ENCODE assay signal across 8 mouse cellular contexts in genomic region chr5:135713441-135714218, GRCm38 (mm10). TPM values are rescaled to one million over a fixed set of nuclear protein-coding genes. Genes with fewer than 3 reads are reported as not detected.
DNase-seq lines count a peak whose midpoint lies in the region; ATAC-seq lines count a peak whose summit lies in the region.

No protein-coding gene starts in this region.

- WGBS in hindbrain, embryonic 12.5 days: 57% methylated on average over 16 of the region's 16 CpGs
- 47% methylated on average over 16 of the region's 16 CpGs for WGBS in stomach, embryonic 16.5 days

- no peaks in the 10 kb centered on the region for H3K27me3 ChIP-seq in hindbrain, embryonic 12.5 days
- H3K27me3 ChIP-seq in stomach, embryonic 16.5 days (ENCODE audit: control insufficient read depth, insufficient read depth, low read length): no peaks in the 10 kb centered on the region

- no peak overlapping the region for H3K4me3 ChIP-seq in hindbrain, embryonic 12.5 days
- no peak overlapping the region for H3K4me3 ChIP-seq in stomach, embryonic 16.5 days (replicated peaks; ENCODE audit: low read length)

- no peak overlapping the region for H3K4me2 ChIP-seq in hindbrain, embryonic 12.5 days (replicated peaks)
- H3K4me2 ChIP-seq in stomach, embryonic 16.5 days (ENCODE audit: low read depth, low read length): no peak overlapping the region

- no peak overlapping the region for H3K9ac ChIP-seq in hindbrain, embryonic 12.5 days
- H3K9ac ChIP-seq in stomach, embryonic 16.5 days (ENCODE audit: low read length): peak overlapping the region; percentile 28; the same call in 1 of the 2 replicates

- DNase-seq in embryo, embryonic 10 days (ENCODE audit: low spot score): peak; percentile 65
- DNase-seq in embryo, embryonic 9.5 days (ENCODE audit: extremely low spot score): no peak
- DNase-seq in adrenal gland, postnatal 14 days: peak; percentile 90
- peak; percentile 45 to 77 for DNase-seq in frontal cortex, adult 2 months (ENCODE audit: extremely low spot score in 1 of 2, low spot score in 1 of 2)
- peak; percentile 47 to 51 for DNase-seq in layer of hippocampus, postnatal 36 days
- DNase-seq in lung, postnatal 4 days: peak; percentile 82 to 84

- H3K27ac ChIP-seq in hindbrain, embryonic 12.5 days: peak overlapping the region; percentile 42
- peak overlapping the region; percentile 17 for H3K27ac ChIP-seq in stomach, embryonic 16.5 days (ENCODE audit: low read length)

- ATAC-seq in hindbrain, embryonic 12.5 days (ENCODE audit: low FRiP score): no peak
- peak; percentile 63; the same call in 1 of the 2 replicates for ATAC-seq in stomach, embryonic 16.5 days (ENCODE audit: insufficient read depth, low FRiP score)

- peaks cover 17% of the 10 kb centered on the region for H3K4me1 ChIP-seq in hindbrain, embryonic 12.5 days
- peaks cover 19% of the 10 kb centered on the region for H3K4me1 ChIP-seq in stomach, embryonic 16.5 days (ENCODE audit: control insufficient read depth, insufficient read depth, low read length)

- H3K36me3 ChIP-seq in hindbrain, embryonic 12.5 days: peaks cover 34% of the 10 kb centered on the region
- H3K36me3 ChIP-seq in stomach, embryonic 16.5 days (ENCODE audit: control insufficient read depth, insufficient read depth, low read length): peaks cover 5% of the 10 kb centered on the region

- H3K9me3 ChIP-seq in hindbrain, embryonic 12.5 days (replicated peaks): peaks cover 5% of the 10 kb centered on the region; the same call in 1 of the 2 replicates
- H3K9me3 ChIP-seq in stomach, embryonic 16.5 days (replicated peaks; ENCODE audit: control insufficient read depth, low read length): no peaks in the 10 kb centered on the region

RNA-seq across cellular contexts. Expression of gene Tmem120a, which starts 30.6 kb away (rescaled TPM):
- 26.8 and 45.4 TPM in 2 replicates for total RNA-seq in adrenal gland, postnatal 14 days (2021)
- 13.0 and 13.7 TPM in 2 replicates for polyA plus RNA-seq in frontal cortex, adult 2 months (2012; rRNA removed)
- 61.0 and 65.0 TPM in 2 replicates for polyA plus RNA-seq in hindbrain, embryonic 12.5 days (2016; fragmentation: Nextera tagmentation; extraction: Ambion mirVana)
- total RNA-seq in layer of hippocampus, postnatal 36 days (2021): 10 to 100 TPM; 12.4 to 16.4 TPM
- 44.1 and 46.0 TPM in 2 replicates for polyA plus RNA-seq in stomach, embryonic 16.5 days (2015; fragmentation: Nextera tagmentation; extraction: Ambion mirVana)

RNA-seq across cellular contexts. Expression of gene Por, which starts 43.8 kb away (rescaled TPM):
- 190 and 216 TPM in 2 replicates for total RNA-seq in adrenal gland, postnatal 14 days (2021)
- 106 and 108 TPM in 2 replicates for polyA plus RNA-seq in frontal cortex, adult 2 months (2012; rRNA removed)
- 118 and 119 TPM in 2 replicates for polyA plus RNA-seq in hindbrain, embryonic 12.5 days (2016; fragmentation: Nextera tagmentation; extraction: Ambion mirVana)
- total RNA-seq in layer of hippocampus, postnatal 36 days (2021): 100 to 1,000 TPM; 104 to 105 TPM
- 136 and 177 TPM in 2 replicates for polyA plus RNA-seq in stomach, embryonic 16.5 days (2015; fragmentation: Nextera tagmentation; extraction: Ambion mirVana)
